Mouse (Mus musculus) right cerebral cortex, adult 2 months (tissue): Measurements from ENCODE around the gene Txlna.

Source experiments
- DNase-seq, 2 experiments: peaks; one replicate each; pipeline ENCODE4 v3.0.0; 2021 to 2022; ENCODE audit warnings: low spot score in 2 of 2

The Txlna gene

GRCm38 (mm10) chr4:129625029-129625370 is 15.9 kb downstream of the Txlna start:
- peak; percentile 60 to 69 for DNase-seq

- peak; percentile 87 for DNase-seq
Observed at GRCm38 (mm10) chr4:129624281-129625028, 16.4 kb downstream of the Txlna start.

- DNase-seq = peak; percentile 68 to 70
Observed at GRCm38 (mm10) chr4:129623681-129624091, 17.2 kb downstream of the Txlna start, which contains the start of gene Ccdc28b. TSS of gene Ccdc28b (minus strand) at chr4:129623947.

GRCm38 (mm10) chr4:129622803-129623535 is 17.9 kb downstream of the Txlna start:
- DNase-seq = no peak

- no peak for DNase-seq
Observed at GRCm38 (mm10) chr4:129622120-129622802, 18.6 kb downstream of the Txlna start.

- DNase-seq = no peak
Observed at GRCm38 (mm10) chr4:129621283-129621841, 19.5 kb downstream of the Txlna start.

- DNase-seq = no peak
Observed at GRCm38 (mm10) chr4:129620419-129621282, 20.2 kb downstream of the Txlna start.

GRCm38 (mm10) chr4:129618786-129619691 is 21.8 kb downstream of the Txlna start, which contains the start of gene Iqcc:
TSS of gene Iqcc (minus strand) at chr4:129619099.
- peak; percentile 97 for DNase-seq

- no peak for DNase-seq
Observed at GRCm38 (mm10) chr4:129618031-129618430, 22.8 kb downstream of the Txlna start.

GRCm38 (mm10) chr4:129617121-129617641 is 23.7 kb downstream of the Txlna start:
- no peak for DNase-seq

GRCm38 (mm10) chr4:129616631-129617030 is 24.2 kb downstream of the Txlna start:
- DNase-seq = no peak

GRCm38 (mm10) chr4:129615801-129616290 is 25.0 kb downstream of the Txlna start:
- DNase-seq = no peak

- DNase-seq = no peak
Observed at GRCm38 (mm10) chr4:129614093-129614492, 26.8 kb downstream of the Txlna start, which contains the start of gene Dcdc2b. TSS of gene Dcdc2b (minus strand) at chr4:129614257.

GRCm38 (mm10) chr4:129610472-129610871 is 30.4 kb downstream of the Txlna start:
- DNase-seq = no peak

GRCm38 (mm10) chr4:129610026-129610425 is 30.8 kb downstream of the Txlna start:
- no peak for DNase-seq

- no peak for DNase-seq
Observed at GRCm38 (mm10) chr4:129609139-129609631, 31.7 kb downstream of the Txlna start.

- peak; percentile 82 to 84 for DNase-seq
Observed at GRCm38 (mm10) chr4:129608426-129609025, 32.3 kb downstream of the Txlna start.

GRCm38 (mm10) chr4:129600233-129601158 is 40.4 kb downstream of the Txlna start, which contains the start of the genes Eif3i and Tmem234:
TSS of gene Eif3i (minus strand) at chr4:129600648.
TSS of gene Tmem234 (plus strand) at chr4:129600668.
- peak; percentile 80 to 83 for DNase-seq
